Mouse (Mus musculus): ENCODE measurements at regions not wholly inside any gene's neighbourhood (a gene's known extent, or its start where the extent isn't known, plus 50 kb on each side); places are given as distances from the start of the nearest gene placed in this dataset.

DNA sequence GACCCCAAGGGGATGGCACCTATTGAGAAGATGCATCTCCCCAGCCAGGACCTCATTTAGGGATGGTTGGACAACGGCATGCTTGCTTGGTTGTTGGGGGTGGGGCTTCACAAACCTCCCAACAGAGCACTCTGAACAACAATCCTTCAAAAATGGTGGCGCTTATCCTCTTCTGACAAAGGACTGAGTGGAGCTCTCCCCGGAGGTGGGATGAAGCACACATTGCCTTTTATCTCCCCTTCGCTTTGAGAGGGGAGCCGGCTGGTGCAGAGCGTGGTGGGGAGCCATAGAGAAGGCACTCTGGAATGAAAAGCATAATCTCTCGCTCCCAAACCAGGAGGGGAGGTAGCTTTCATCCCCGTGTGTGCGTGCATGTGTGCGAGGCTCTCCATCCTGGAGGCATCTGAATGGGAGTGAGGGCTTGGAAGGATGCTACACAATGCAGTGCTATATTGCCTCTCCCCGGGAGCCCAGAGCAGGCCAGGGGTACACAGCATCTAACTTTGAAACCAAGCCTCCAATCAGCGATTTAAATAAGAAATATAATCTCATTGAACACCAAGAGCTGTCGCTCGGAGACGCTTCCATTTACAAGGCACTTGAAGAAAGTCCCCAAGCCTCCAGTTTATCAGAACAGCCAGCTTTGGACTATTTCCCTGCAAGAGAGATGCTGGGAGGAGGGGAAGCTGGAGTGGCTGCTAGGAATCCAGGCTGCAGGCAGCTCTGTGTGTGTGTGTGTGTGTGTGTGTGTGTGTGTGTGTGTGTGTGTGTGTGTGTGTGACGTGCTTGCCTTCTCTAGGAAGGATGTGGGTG is 131.5 kb downstream of the Rps24 start:
- no peak for DNase-seq (ENCODE audit: low spot score in 2 of 2)

DNA sequence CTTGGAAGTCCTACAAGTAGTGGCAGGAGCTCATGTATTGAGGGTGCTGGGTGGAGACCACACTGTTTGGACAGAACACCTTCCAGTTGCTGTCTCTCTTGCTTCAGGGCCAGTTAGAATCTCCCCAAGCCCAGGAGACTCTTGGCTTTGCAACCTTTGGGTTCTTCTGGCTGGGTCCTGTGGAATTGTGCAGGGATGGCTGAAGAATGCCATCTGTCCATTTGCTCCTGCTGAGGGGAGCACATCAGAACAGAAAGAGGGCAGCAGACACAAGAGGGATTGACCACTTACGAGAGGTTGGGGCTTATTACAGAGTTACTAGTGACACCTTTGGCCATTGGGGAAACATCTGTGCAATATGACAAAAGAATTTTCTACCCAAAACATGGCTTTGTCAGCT is 145.1 kb downstream of the Rps24 start:
- no peak for DNase-seq (ENCODE audit: low spot score in 2 of 2)

DNA sequence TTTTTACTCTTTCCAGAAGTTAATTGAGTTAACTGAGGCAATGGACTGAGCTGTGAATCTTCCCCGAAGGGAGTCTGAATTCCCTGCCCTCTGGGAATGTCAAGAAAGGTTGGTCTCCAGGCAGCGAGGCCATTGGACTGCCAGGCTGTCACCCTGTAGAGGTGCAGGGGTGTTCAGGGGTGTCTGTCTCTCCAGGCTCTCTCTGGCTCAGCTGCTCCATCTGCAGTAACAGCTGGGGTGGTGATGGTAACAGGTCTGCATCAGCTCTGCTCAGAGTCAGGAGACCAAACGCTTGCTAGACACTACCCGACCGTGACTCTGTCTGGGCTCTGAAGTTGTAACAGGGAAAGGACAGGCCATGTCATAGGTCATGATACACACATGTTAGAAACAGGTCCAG is 154.9 kb downstream of the Rps24 start:
- DNase-seq (ENCODE audit: low spot score in 2 of 2): no peak

DNA sequence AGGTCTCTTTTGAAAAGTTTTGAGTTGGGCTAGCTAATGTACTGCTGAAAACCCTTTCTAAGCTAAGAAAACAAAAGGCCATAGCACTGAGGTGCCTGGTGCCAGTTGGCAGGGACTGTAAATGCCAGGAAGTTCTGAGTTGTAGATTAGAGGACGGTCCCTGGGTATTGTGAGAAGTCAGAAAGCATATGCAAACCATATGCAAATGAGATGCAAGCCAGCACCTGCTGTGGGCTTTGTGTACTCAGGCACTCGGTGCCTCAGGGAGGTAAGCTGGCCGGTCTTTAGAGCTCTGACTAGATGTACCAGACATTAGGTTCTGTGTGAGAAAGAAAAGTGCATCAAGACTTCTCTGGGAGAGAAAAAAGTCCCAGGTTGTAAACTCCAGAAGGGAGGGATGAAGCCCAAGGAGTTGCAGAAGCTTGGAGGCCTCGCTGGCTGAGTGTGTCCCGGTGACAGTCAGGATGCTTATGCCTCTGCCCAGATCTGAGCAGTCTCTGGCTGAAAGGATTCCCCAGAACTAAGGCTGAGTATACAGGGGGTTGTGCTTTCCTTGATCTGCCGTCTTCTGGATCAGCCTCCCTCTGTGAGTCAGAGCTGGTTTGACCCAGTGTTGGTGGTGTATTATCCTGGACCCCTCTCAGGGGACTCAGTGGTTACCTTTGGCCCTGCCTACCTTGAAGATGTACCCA is 157.3 kb downstream of the Rps24 start:
- no peak for DNase-seq (ENCODE audit: low spot score in 2 of 2)

DNA sequence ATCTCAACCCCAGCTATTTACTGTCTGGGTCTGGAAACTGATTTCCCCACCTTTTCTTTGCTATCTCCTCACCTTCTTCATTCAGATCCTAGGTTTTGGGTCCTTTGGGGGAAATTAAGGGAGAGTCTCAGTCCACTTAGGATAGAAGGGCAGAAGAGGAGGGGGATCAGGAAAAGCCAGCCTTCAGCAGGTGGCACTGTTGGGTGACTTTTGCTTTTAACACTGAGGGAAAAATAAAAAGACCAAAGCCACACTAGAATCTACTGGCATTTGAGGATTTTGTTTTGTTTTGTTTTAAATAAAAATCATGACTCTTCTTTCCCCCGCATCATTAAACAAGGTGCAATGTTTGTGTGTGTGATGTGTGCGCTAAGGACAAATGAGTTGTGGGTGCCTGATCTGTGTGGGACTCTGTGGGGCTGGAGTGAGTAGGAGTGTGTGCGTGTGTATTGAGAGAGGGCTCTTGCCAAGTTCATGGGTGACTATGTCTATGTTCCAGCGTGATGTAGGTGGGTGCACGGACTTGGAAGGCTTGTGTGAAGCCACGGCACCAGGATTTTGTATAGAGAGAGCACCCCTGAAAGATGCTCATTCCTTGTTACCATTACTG is 159.4 kb downstream of the Rps24 start:
- no peak for DNase-seq (ENCODE audit: low spot score in 2 of 2)

DNA sequence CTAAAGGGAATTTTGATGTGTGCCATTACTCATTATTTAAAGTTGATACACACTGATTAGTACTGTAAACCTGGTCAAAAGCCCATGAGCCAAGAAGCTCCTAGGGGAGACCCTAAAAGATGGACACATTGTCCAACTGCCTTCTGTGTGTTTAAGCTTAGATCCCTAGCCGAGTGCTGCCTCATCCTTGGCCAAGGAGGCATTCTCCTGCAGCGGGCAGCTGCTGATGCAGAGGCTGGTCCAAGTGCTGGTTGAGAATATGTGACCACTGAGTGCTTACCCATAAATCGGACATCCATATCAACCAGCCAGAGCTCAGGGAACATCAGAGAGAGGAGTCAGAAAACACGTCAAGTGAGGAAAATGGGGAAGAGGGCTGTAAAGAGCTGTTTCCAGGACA is 160.8 kb downstream of the Rps24 start:
- no peak for DNase-seq (ENCODE audit: low spot score in 2 of 2)

DNA sequence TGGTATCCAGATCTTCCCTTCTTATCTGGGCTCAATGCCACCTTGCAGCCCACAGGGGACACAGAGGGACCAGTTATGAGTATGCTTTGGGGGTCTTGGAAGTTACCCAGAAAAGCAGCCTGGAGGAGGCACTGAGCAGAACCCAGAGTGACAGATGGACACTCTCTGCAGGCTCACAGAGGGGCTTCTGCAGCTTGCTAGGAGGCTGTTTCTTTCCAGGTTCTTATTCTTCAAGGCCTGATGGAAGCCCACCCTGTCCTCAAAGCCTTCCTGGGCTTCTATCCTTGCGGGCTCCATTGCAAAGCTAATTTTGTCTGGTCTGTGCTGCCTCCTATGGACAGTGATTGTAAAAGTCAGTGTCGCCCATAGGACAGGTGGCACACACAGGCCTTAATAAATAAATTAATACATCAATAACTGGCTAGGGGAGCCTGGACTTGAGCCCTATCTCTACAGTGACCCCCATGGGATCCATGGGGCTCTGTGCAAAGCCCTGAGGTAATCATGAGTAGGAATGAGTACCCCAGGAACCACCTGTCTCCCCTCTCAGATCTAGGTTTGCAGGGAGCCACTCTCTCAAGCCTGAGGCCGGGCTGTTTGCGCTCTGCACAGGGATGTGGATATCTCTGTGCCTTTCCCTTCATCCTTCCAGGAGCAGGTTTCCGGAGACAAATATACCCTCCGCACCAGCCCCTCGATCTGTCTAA is 163.4 kb downstream of the Rps24 start:
- no peak for DNase-seq (ENCODE audit: low spot score in 2 of 2)

DNA sequence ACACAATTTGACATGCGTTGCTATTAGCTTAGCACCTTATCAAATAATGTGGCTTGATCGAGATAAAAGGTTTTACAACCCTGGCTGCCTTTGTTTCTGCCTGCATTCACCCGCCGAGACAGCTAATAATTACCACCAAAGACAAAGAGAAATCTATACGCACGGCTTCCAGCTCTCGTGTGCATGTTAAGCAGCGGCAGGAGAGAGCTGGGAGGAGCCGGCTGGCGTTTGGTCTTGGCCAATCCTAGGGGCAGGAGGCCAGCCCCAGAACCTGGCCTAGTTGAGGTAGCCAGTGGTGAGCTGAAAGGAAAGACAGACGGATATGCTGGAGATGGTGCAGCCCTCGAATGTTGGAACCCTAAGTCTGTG is 164.0 kb downstream of the Rps24 start:
- no peak for DNase-seq (ENCODE audit: low spot score in 2 of 2)

DNA sequence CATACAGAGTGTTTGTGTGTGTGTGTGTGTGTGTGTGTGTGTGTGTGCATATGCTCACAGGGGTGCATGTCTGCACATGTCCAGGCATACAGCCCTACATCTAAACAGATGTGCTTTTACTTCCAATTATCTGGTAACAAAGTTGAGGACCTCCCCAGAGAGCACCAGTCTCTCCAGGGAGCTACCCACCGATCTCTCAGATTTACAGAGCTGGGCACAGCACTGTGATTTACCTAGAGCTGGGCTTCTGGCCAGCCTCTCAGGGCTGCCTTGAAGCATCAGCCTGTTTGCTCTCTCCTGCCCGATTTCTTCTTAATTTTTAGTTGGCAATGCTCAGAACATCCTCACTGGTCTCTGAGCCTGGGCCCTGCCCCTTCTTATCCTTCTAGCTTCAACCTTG is 165.7 kb downstream of the Rps24 start:
- no peak for DNase-seq (ENCODE audit: low spot score in 2 of 2)

DNA sequence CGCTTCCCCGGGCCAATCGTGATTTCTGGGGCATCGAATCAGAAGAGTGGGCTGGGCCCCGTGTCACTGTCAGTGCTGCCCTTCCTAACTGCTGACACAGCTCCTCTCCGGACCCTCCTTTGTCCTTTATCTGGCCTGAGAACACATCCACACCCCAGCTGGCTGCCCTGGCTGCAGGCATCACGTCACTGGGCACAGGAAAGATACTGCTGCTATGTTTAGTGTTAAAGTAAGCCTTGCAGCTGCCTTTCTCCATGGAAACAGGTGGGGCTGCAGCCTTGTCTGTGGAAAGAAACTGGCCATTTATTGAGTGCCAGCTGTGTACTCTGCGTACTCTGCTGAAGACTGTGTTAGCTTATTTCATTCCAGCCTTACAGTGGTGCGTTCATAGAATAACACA is 168.7 kb downstream of the Rps24 start:
- DNase-seq (ENCODE audit: low spot score in 2 of 2): no peak

DNA sequence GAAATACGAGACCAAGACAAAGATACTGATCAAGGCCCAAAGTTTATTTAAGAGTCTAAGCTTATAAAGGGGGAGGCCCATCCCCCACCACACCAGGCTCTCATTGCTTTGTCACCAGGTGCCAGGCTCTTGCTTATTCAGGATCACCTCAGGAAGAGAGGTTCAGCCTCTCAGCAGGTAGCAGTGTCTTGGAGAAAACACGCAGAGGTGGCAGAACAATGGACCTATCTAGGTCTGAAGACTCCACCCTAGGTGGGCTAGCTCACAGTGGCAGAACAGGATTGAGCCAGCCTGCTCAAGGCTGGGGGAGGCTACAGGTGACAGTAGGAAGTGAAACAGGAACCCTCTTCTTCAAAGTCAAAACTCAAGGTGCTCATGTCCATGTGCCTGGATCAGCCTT is 174.9 kb downstream of the Rps24 start:
- no peak for DNase-seq (ENCODE audit: low spot score in 2 of 2)

DNA sequence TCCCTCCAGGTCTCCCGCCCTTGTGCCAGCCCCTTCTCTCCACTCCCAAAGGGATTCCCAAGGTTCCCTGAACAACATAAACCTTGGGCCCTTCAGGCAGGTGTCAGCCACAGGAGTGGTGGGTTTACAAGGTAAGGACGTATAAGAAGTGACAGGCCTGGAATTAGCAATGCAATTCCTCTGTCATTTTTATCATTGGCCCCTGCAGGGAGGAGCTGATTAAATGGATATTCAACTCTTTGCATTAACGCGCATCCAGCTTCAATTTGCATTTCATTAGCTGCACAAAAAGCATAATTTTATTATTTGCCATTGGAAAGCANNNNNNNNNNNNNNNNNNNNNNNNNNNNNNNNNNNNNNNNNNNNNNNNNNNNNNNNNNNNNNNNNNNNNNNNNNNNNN is 178.3 kb downstream of the Rps24 start:
- no peak for DNase-seq (ENCODE audit: low spot score in 2 of 2)

All from adrenal gland, adult 18-20 months (tissue).